ENCODE assay signal across 22 mouse cellular contexts in genomic region chr8:126692711-126693110, GRCm38 (mm10).
A peak's percentile ranks its signal among the peaks of the same experiment; 100 is the strongest.
DNase-seq lines count a peak whose midpoint lies in the region; ATAC-seq and TF ChIP-seq lines count a peak whose summit lies in the region.
"Had no signal": no experiment of that assay in that cellular context is flagged by ENCODE, and none has a peak within 500 bp of the region (broad histone marks: within the 10 kb centered on the region; RNA-seq: fewer than 3 reads in every experiment).

No protein-coding gene starts in this region.

- peak overlapping the region; percentile 75 for H3K27ac ChIP-seq in gastrocnemius, adult 2 months
- peak overlapping the region; percentile 52 for H3K27ac ChIP-seq in heart, postnatal 0 days (ENCODE audit: low read depth)
- no peak overlapping the region for H3K27ac ChIP-seq in hindbrain, embryonic 13.5 days
- H3K27ac ChIP-seq: embryonic facial prominence, embryonic 13.5 days; forebrain, embryonic 12.5 days; hindbrain, embryonic 12.5 days; kidney, embryonic 15.5 days; liver, embryonic 14.5 days; midbrain, embryonic 15.5 days; neural tube, embryonic 12.5 days; stomach, embryonic 15.5 days had no signal

- H3K4me2 ChIP-seq in heart, postnatal 0 days (ENCODE audit: low read depth, low read length) = no peak overlapping the region
- no peak overlapping the region for H3K4me2 ChIP-seq in hindbrain, embryonic 13.5 days
- H3K4me2 ChIP-seq: embryonic facial prominence, embryonic 13.5 days; forebrain, embryonic 12.5 days; heart, embryonic 12.5 days; hindbrain, embryonic 12.5 days; kidney, embryonic 15.5 days; midbrain, embryonic 15.5 days; neural tube, embryonic 12.5 days; stomach, embryonic 15.5 days had no signal

- H3K4me1 ChIP-seq in heart, postnatal 0 days (ENCODE audit: control insufficient read depth, insufficient read depth) = peaks cover 14% of the 10 kb centered on the region; the same call in 1 of the 2 replicates
- no peaks in the 10 kb centered on the region for H3K4me1 ChIP-seq in hindbrain, embryonic 13.5 days (replicated peaks)
- H3K4me1 ChIP-seq: forebrain, embryonic 12.5 days; hindbrain, embryonic 12.5 days; midbrain, embryonic 15.5 days; neural tube, embryonic 12.5 days; stomach, embryonic 15.5 days had no signal

- no peak overlapping the region for H3K9ac ChIP-seq in heart, postnatal 0 days (replicated peaks; ENCODE audit: low read depth, low read length)
- no peak overlapping the region for H3K9ac ChIP-seq in hindbrain, embryonic 13.5 days
- H3K9ac ChIP-seq: embryonic facial prominence, embryonic 13.5 days; forebrain, embryonic 12.5 days; heart, embryonic 12.5 days; hindbrain, embryonic 12.5 days; kidney, embryonic 15.5 days; liver, embryonic 14.5 days; midbrain, embryonic 15.5 days; neural tube, embryonic 12.5 days; stomach, embryonic 15.5 days had no signal

- no peaks in the 10 kb centered on the region for H3K9me3 ChIP-seq in heart, postnatal 0 days (replicated peaks; ENCODE audit: control insufficient read depth, low read length)
- no peaks in the 10 kb centered on the region for H3K9me3 ChIP-seq in hindbrain, embryonic 13.5 days
- H3K9me3 ChIP-seq: embryonic facial prominence, embryonic 13.5 days; forebrain, embryonic 12.5 days; heart, embryonic 12.5 days; hindbrain, embryonic 12.5 days; kidney, embryonic 15.5 days; midbrain, embryonic 15.5 days; neural tube, embryonic 12.5 days; stomach, embryonic 15.5 days had no signal

- 61% methylated on average over 3 of the region's 3 CpGs for WGBS in heart, postnatal 0 days
- WGBS in hindbrain, embryonic 13.5 days = 84% methylated on average over 3 of the region's 3 CpGs

- 0 out of 2 replicates have a peak, but pooled peaks have one; percentile 15 for ATAC-seq in heart, postnatal 0 days (ENCODE audit: insufficient read depth, low read depth)
- no peak for ATAC-seq in hindbrain, embryonic 13.5 days (ENCODE audit: low FRiP score)
- ATAC-seq: activated CD4-positive, CD25-positive, alpha-beta regulatory T cell, adult 4 months; midbrain, embryonic 15.5 days had no signal

- intact Hi-C loops in gastrocnemius, adult 2 months (cut with DNase I) = no loop called here

- no peak for TF ChIP-seq EP300 in heart, postnatal 0 days (IDR thresholded peaks at IDR 0.05; ENCODE audit: low read depth)

- no peak for TF ChIP-seq CTCF in gastrocnemius, adult 2 months (IDR thresholded peaks at IDR 0.05)
- no peak for TF ChIP-seq CTCF in heart, postnatal 0 days (IDR thresholded peaks at IDR 0.05; ENCODE audit: low read depth)

- H3K4me3 ChIP-seq in gastrocnemius, adult 2 months = no peak overlapping the region
- H3K4me3 ChIP-seq in heart, postnatal 0 days (ENCODE audit: low read depth, low read length) = no peak overlapping the region
- no peak overlapping the region for H3K4me3 ChIP-seq in hindbrain, embryonic 13.5 days
- H3K4me3 ChIP-seq: embryonic facial prominence, embryonic 13.5 days; erythroblast, embryonic 14.5 days; forebrain, embryonic 12.5 days; heart, embryonic 12.5 days; hindbrain, embryonic 12.5 days; kidney, embryonic 15.5 days; midbrain, embryonic 15.5 days; neural tube, embryonic 12.5 days; stomach, embryonic 15.5 days had no signal

- H3K27me3 ChIP-seq in heart, postnatal 0 days (ENCODE audit: control insufficient read depth, insufficient read depth, low read length) = no peaks in the 10 kb centered on the region
- no peaks in the 10 kb centered on the region for H3K27me3 ChIP-seq in hindbrain, embryonic 13.5 days
- H3K27me3 ChIP-seq: embryonic facial prominence, embryonic 13.5 days; heart, embryonic 12.5 days; hindbrain, embryonic 12.5 days; kidney, embryonic 15.5 days; midbrain, embryonic 15.5 days; neural tube, embryonic 12.5 days; stomach, embryonic 15.5 days had no signal

- no peak for DNase-seq in gastrocnemius, adult 2 months
- no peak for DNase-seq in gastrocnemius, postnatal 25 days
- DNase-seq in heart, postnatal 0 days (ENCODE audit: low spot score) = no peak
- no peak for DNase-seq in heart, adult 18-20 months
- DNase-seq in retina, postnatal 1 day = peak; percentile 58
- DNase-seq in retina, embryonic 14.5 days (ENCODE audit: low spot score) = no peak
- DNase-seq: cerebellum, adult 2 months; cerebellum, postnatal 36 days; embryo, embryonic 11 days; thymus, postnatal 14 days had no signal

- no peaks in the 10 kb centered on the region for H3K36me3 ChIP-seq in heart, postnatal 0 days (replicated peaks; ENCODE audit: control insufficient read depth, insufficient read depth, low read length)
- no peaks in the 10 kb centered on the region for H3K36me3 ChIP-seq in hindbrain, embryonic 13.5 days
- H3K36me3 ChIP-seq: embryonic facial prominence, embryonic 13.5 days; forebrain, embryonic 12.5 days; heart, embryonic 12.5 days; hindbrain, embryonic 12.5 days; kidney, embryonic 15.5 days; midbrain, embryonic 15.5 days; neural tube, embryonic 12.5 days; stomach, embryonic 15.5 days had no signal
